8 mouse cellular contexts compared by ENCODE assay signal in genomic region chr7:24531211-24531971, GRCm38 (mm10). TPM values are rescaled to one million over a fixed set of nuclear protein-coding genes. Genes with fewer than 3 reads are reported as not detected.
DNase-seq lines count a peak whose midpoint lies in the region; ATAC-seq and TF ChIP-seq lines count a peak whose summit lies in the region.

No protein-coding gene starts in this region.

- H3K4me1 ChIP-seq in embryonic facial prominence, embryonic 10.5 days, result peaks cover 46% of the 10 kb centered on the region
- peaks cover 21% of the 10 kb centered on the region for H3K4me1 ChIP-seq in midbrain, postnatal 0 days (ENCODE audit: insufficient read depth, low read length)

- DNase-seq in urinary bladder, adult 18-20 months (ENCODE audit: low spot score in 2 of 2), result peak; percentile 52 to 60
- DNase-seq in urinary bladder, postnatal 10 days (ENCODE audit: low spot score), result no peak
- DNase-seq in embryonic facial prominence, embryonic 10.5 days (ENCODE audit: low spot score), result peak; percentile 87
- peak; percentile 96 for DNase-seq in heart, adult 11 months
- peak; percentile 81 for DNase-seq in kidney, adult 18-20 months
- DNase-seq in liver, result peak; percentile 78
- peak; percentile 80 for DNase-seq in midbrain, postnatal 0 days (ENCODE audit: low spot score)
- peak; percentile 70 for DNase-seq in spleen, postnatal 36 days (ENCODE audit: low spot score in 2 of 2)

- peak; percentile 50 for ATAC-seq in midbrain, postnatal 0 days (ENCODE audit: low FRiP score)

- peak; percentile 83 for TF ChIP-seq CTCF in midbrain, postnatal 0 days (IDR thresholded peaks at IDR 0.05)

- H3K27me3 ChIP-seq in embryonic facial prominence, embryonic 10.5 days (replicated peaks; ENCODE audit: low read depth, poor library complexity, severe bottlenecking), result peaks cover 38% of the 10 kb centered on the region
- H3K27me3 ChIP-seq in midbrain, postnatal 0 days (ENCODE audit: insufficient read depth, low read length), result no peaks in the 10 kb centered on the region

- H3K4me2 ChIP-seq in midbrain, postnatal 0 days (ENCODE audit: low read depth, low read length, poor library complexity, severe bottlenecking), result peak overlapping the region; percentile 95

- peak overlapping the region; percentile 77 for H3K4me3 ChIP-seq in embryonic facial prominence, embryonic 10.5 days
- peak overlapping the region; percentile 68 for H3K4me3 ChIP-seq in midbrain, postnatal 0 days (ENCODE audit: low read depth, low read length)

- WGBS in embryonic facial prominence, embryonic 10.5 days, result 2% methylated on average over 43 of the region's 43 CpGs
- under 1% methylated on average over 42 of the region's 43 CpGs for WGBS in midbrain, postnatal 0 days

- peak overlapping the region; percentile 91 for H3K27ac ChIP-seq in embryonic facial prominence, embryonic 10.5 days (replicated peaks)
- H3K27ac ChIP-seq in midbrain, postnatal 0 days (ENCODE audit: low read depth, low read length), result peak overlapping the region; percentile 98

- H3K9me3 ChIP-seq in embryonic facial prominence, embryonic 10.5 days, result no peaks in the 10 kb centered on the region
- no peaks in the 10 kb centered on the region for H3K9me3 ChIP-seq in midbrain, postnatal 0 days (ENCODE audit: low read length)

- H3K36me3 ChIP-seq in embryonic facial prominence, embryonic 10.5 days (replicated peaks), result peaks cover 39% of the 10 kb centered on the region
- H3K36me3 ChIP-seq in midbrain, postnatal 0 days (ENCODE audit: insufficient read depth, low read length), result peaks cover 23% of the 10 kb centered on the region

- H3K9ac ChIP-seq in midbrain, postnatal 0 days (replicated peaks; ENCODE audit: low read length, poor library complexity, severe bottlenecking), result peak overlapping the region; percentile 87

RNA-seq across cellular contexts. Expression of gene Irgq, which starts 0.9 kb away (rescaled TPM):
- polyA plus RNA-seq in embryonic facial prominence, embryonic 10.5 days (2016; fragmentation: Nextera tagmentation; extraction: Ambion mirVana), result 8.2 and 8.9 TPM in 2 replicates
- total RNA-seq in midbrain, postnatal 0 days (2014; rRNA removed), result 115 and 119 TPM in 2 replicates
- polyA plus RNA-seq in midbrain, postnatal 0 days (2015; fragmentation: Nextera tagmentation; extraction: Ambion mirVana), result 21.8 and 23.9 TPM in 2 replicates

RNA-seq across cellular contexts. Expression of gene Pinlyp, which starts 14.5 kb away (rescaled TPM):
- not detected in 2 replicates for polyA plus RNA-seq in embryonic facial prominence, embryonic 10.5 days (2016; fragmentation: Nextera tagmentation; extraction: Ambion mirVana)
- total RNA-seq in midbrain, postnatal 0 days (2014; rRNA removed), result not detected in 2 replicates
- not detected in 2 replicates for polyA plus RNA-seq in midbrain, postnatal 0 days (2015; fragmentation: Nextera tagmentation; extraction: Ambion mirVana)

RNA-seq across cellular contexts. Expression of gene Xrcc1, which starts 14.7 kb away (rescaled TPM):
- 169 TPM in 2 replicates for polyA plus RNA-seq in embryonic facial prominence, embryonic 10.5 days (2016; fragmentation: Nextera tagmentation; extraction: Ambion mirVana)
- total RNA-seq in midbrain, postnatal 0 days (2014; rRNA removed), result 44.6 and 51.8 TPM in 2 replicates
- 41.9 and 43.3 TPM in 2 replicates for polyA plus RNA-seq in midbrain, postnatal 0 days (2015; fragmentation: Nextera tagmentation; extraction: Ambion mirVana)

RNA-seq across cellular contexts. Expression of gene AC161166.1, which starts 19.1 kb away (rescaled TPM):
- 1.2 TPM in 2 replicates for polyA plus RNA-seq in embryonic facial prominence, embryonic 10.5 days (2016; fragmentation: Nextera tagmentation; extraction: Ambion mirVana)
- not detected in 2 replicates for total RNA-seq in midbrain, postnatal 0 days (2014; rRNA removed)
- 0.47 and 0.78 TPM in 2 replicates for polyA plus RNA-seq in midbrain, postnatal 0 days (2015; fragmentation: Nextera tagmentation; extraction: Ambion mirVana)

RNA-seq across cellular contexts. Expression of gene Zfp428, which starts 24.6 kb away (rescaled TPM):
- polyA plus RNA-seq in embryonic facial prominence, embryonic 10.5 days (2016; fragmentation: Nextera tagmentation; extraction: Ambion mirVana), result 100.0 and 110 TPM in 2 replicates
- total RNA-seq in midbrain, postnatal 0 days (2014; rRNA removed), result 209 and 214 TPM in 2 replicates
- 297 and 314 TPM in 2 replicates for polyA plus RNA-seq in midbrain, postnatal 0 days (2015; fragmentation: Nextera tagmentation; extraction: Ambion mirVana)
